Mouse (Mus musculus): Measurements from ENCODE around the gene Szt2. TPM values are rescaled to one million over a fixed set of nuclear protein-coding genes. Genes with fewer than 3 reads are reported as not detected.

Gene Szt2
- polyA plus RNA-seq, 1 experiment from 2014 or later = 11.3 TPM

- Histone ChIP-seq H3K4me1 (ENCODE audit: control insufficient read depth, insufficient read depth, low read length) (peaks cover 12% of the 10 kb centered on the region), H3K4me3 (ENCODE audit: low read depth, low read length) (no peak overlapping the region), H3K27me3 (ENCODE audit: control insufficient read depth, insufficient read depth, low read length) (no peaks in the 10 kb centered on the region), H3K9me3 (ENCODE audit: control insufficient read depth, low read length) (no peaks in the 10 kb centered on the region), H3K4me2 (ENCODE audit: low read depth) (no peak overlapping the region), H3K9ac (ENCODE audit: low read length) (no peak overlapping the region), H3K27ac (ENCODE audit: low read depth, low read length) (no peak overlapping the region), H3K36me3 (ENCODE audit: control insufficient read depth, insufficient read depth, low read length) (peaks cover 4% of the 10 kb centered on the region)
- no peak for ATAC-seq (ENCODE audit: insufficient read depth, low FRiP score, low TSS enrichment)
- no peak for DNase-seq (ENCODE audit: low spot score)
- 86% methylated on average over 17 of the region's 17 CpGs for WGBS
Observed at GRCm38 (mm10) chr4:118358159-118358895, 50.7 kb downstream of the Szt2 start.

GRCm38 (mm10) chr4:118357504-118357903 is 51.6 kb downstream of the Szt2 start:
- no peaks in the 10 kb centered on the region for H3K9me3 ChIP-seq (ENCODE audit: control insufficient read depth, low read length)
- H3K27ac ChIP-seq (ENCODE audit: low read depth, low read length) = no peak overlapping the region
- no peaks in the 10 kb centered on the region for H3K27me3 ChIP-seq (ENCODE audit: control insufficient read depth, insufficient read depth, low read length)
- no peak overlapping the region for H3K9ac ChIP-seq (ENCODE audit: low read length)
- DNase-seq (ENCODE audit: low spot score) (no peak), ATAC-seq (ENCODE audit: insufficient read depth, low FRiP score, low TSS enrichment) (no peak)
- H3K4me1 ChIP-seq (ENCODE audit: control insufficient read depth, insufficient read depth, low read length) = peaks cover 12% of the 10 kb centered on the region
- H3K36me3 ChIP-seq (ENCODE audit: control insufficient read depth, insufficient read depth, low read length) = no peaks in the 10 kb centered on the region
- 68% methylated on average over 8 of the region's 8 CpGs for WGBS
- H3K4me2 ChIP-seq (ENCODE audit: low read depth) = no peak overlapping the region
- no peak overlapping the region for H3K4me3 ChIP-seq (ENCODE audit: low read depth, low read length)

- no peaks in the 10 kb centered on the region for H3K27me3 ChIP-seq (ENCODE audit: control insufficient read depth, insufficient read depth, low read length)
- no peak for DNase-seq (ENCODE audit: low spot score)
- no peaks in the 10 kb centered on the region for H3K9me3 ChIP-seq (ENCODE audit: control insufficient read depth, low read length)
- H3K27ac ChIP-seq (ENCODE audit: low read depth, low read length) = no peak overlapping the region
- H3K4me2 ChIP-seq (ENCODE audit: low read depth) = no peak overlapping the region
- no peak overlapping the region for H3K4me3 ChIP-seq (ENCODE audit: low read depth, low read length)
- peaks cover 12% of the 10 kb centered on the region for H3K4me1 ChIP-seq (ENCODE audit: control insufficient read depth, insufficient read depth, low read length)
- H3K36me3 ChIP-seq (ENCODE audit: control insufficient read depth, insufficient read depth, low read length) = no peaks in the 10 kb centered on the region
- no peak overlapping the region for H3K9ac ChIP-seq (ENCODE audit: low read length)
- 89% methylated on average over 6 of the region's 6 CpGs for WGBS
- ATAC-seq (ENCODE audit: insufficient read depth, low FRiP score, low TSS enrichment) = no peak
Observed at GRCm38 (mm10) chr4:118356738-118357137, 52.3 kb downstream of the Szt2 start.

- no peak overlapping the region for H3K4me2 ChIP-seq (ENCODE audit: low read depth)
- no peak overlapping the region for H3K27ac ChIP-seq (ENCODE audit: low read depth, low read length)
- no peak overlapping the region for H3K4me3 ChIP-seq (ENCODE audit: low read depth, low read length)
- DNase-seq (ENCODE audit: low spot score) (no peak), ATAC-seq (ENCODE audit: insufficient read depth, low FRiP score, low TSS enrichment) (no peak)
- 76% methylated on average over 3 of the region's 3 CpGs for WGBS
- H3K27me3 ChIP-seq (ENCODE audit: control insufficient read depth, insufficient read depth, low read length) = no peaks in the 10 kb centered on the region
- peaks cover 1% of the 10 kb centered on the region; the same call in 1 of the 2 replicates for H3K4me1 ChIP-seq (ENCODE audit: control insufficient read depth, insufficient read depth, low read length)
- no peak overlapping the region for H3K9ac ChIP-seq (ENCODE audit: low read length)
- no peaks in the 10 kb centered on the region for H3K9me3 ChIP-seq (ENCODE audit: control insufficient read depth, low read length)
- no peaks in the 10 kb centered on the region for H3K36me3 ChIP-seq (ENCODE audit: control insufficient read depth, insufficient read depth, low read length)
Observed at GRCm38 (mm10) chr4:118354289-118354688, 54.8 kb downstream of the Szt2 start.

GRCm38 (mm10) chr4:118353689-118354088 is 55.4 kb downstream of the Szt2 start:
- H3K4me1 ChIP-seq (ENCODE audit: control insufficient read depth, insufficient read depth, low read length) = no peaks in the 10 kb centered on the region
- no peaks in the 10 kb centered on the region for H3K9me3 ChIP-seq (ENCODE audit: control insufficient read depth, low read length)
- H3K27me3 ChIP-seq (ENCODE audit: control insufficient read depth, insufficient read depth, low read length) = no peaks in the 10 kb centered on the region
- ATAC-seq (ENCODE audit: insufficient read depth, low FRiP score, low TSS enrichment) (no peak), DNase-seq (ENCODE audit: low spot score) (no peak)
- no peaks in the 10 kb centered on the region for H3K36me3 ChIP-seq (ENCODE audit: control insufficient read depth, insufficient read depth, low read length)
- WGBS = 88% methylated on average over 6 of the region's 6 CpGs
- no peak overlapping the region for H3K4me3 ChIP-seq (ENCODE audit: low read depth, low read length)
- no peak overlapping the region for H3K9ac ChIP-seq (ENCODE audit: low read length)
- H3K4me2 ChIP-seq (ENCODE audit: low read depth) = no peak overlapping the region
- no peak overlapping the region for H3K27ac ChIP-seq (ENCODE audit: low read depth, low read length)

GRCm38 (mm10) chr4:118351828-118352227 is 57.2 kb downstream of the Szt2 start:
- Histone ChIP-seq H3K4me1 (ENCODE audit: control insufficient read depth, insufficient read depth, low read length) (no peaks in the 10 kb centered on the region), H3K4me3 (ENCODE audit: low read depth, low read length) (no peak overlapping the region), H3K36me3 (ENCODE audit: control insufficient read depth, insufficient read depth, low read length) (no peaks in the 10 kb centered on the region), H3K27me3 (ENCODE audit: control insufficient read depth, insufficient read depth, low read length) (no peaks in the 10 kb centered on the region), H3K9me3 (ENCODE audit: control insufficient read depth, low read length) (no peaks in the 10 kb centered on the region), H3K4me2 (ENCODE audit: low read depth) (no peak overlapping the region), H3K9ac (ENCODE audit: low read length) (no peak overlapping the region), H3K27ac (ENCODE audit: low read depth, low read length) (no peak overlapping the region)
- 90% methylated on average over 3 of the region's 3 CpGs for WGBS
- ATAC-seq (ENCODE audit: insufficient read depth, low FRiP score, low TSS enrichment) (no peak), DNase-seq (ENCODE audit: low spot score) (no peak)

- 85% methylated on average over 2 of the region's 2 CpGs for WGBS
- H3K4me2 ChIP-seq (ENCODE audit: low read depth) = no peak overlapping the region
- H3K27ac ChIP-seq (ENCODE audit: low read depth, low read length) = no peak overlapping the region
- H3K4me3 ChIP-seq (ENCODE audit: low read depth, low read length) = no peak overlapping the region
- H3K9ac ChIP-seq (ENCODE audit: low read length) = no peak overlapping the region
- ATAC-seq (ENCODE audit: insufficient read depth, low FRiP score, low TSS enrichment) (no peak), DNase-seq (ENCODE audit: low spot score) (no peak)
- H3K36me3 ChIP-seq (ENCODE audit: control insufficient read depth, insufficient read depth, low read length) = no peaks in the 10 kb centered on the region
- H3K4me1 ChIP-seq (ENCODE audit: control insufficient read depth, insufficient read depth, low read length) = no peaks in the 10 kb centered on the region
- H3K9me3 ChIP-seq (ENCODE audit: control insufficient read depth, low read length) = no peaks in the 10 kb centered on the region
- H3K27me3 ChIP-seq (ENCODE audit: control insufficient read depth, insufficient read depth, low read length) = no peaks in the 10 kb centered on the region
Observed at GRCm38 (mm10) chr4:118350864-118351263, 58.2 kb downstream of the Szt2 start.

- Histone ChIP-seq H3K4me3 (ENCODE audit: low read depth, low read length) (no peak overlapping the region), H3K9me3 (ENCODE audit: control insufficient read depth, low read length) (no peaks in the 10 kb centered on the region), H3K36me3 (ENCODE audit: control insufficient read depth, insufficient read depth, low read length) (no peaks in the 10 kb centered on the region), H3K4me1 (ENCODE audit: control insufficient read depth, insufficient read depth, low read length) (no peaks in the 10 kb centered on the region), H3K9ac (ENCODE audit: low read length) (no peak overlapping the region), H3K27ac (ENCODE audit: low read depth, low read length) (no peak overlapping the region), H3K4me2 (ENCODE audit: low read depth) (no peak overlapping the region), H3K27me3 (ENCODE audit: control insufficient read depth, insufficient read depth, low read length) (no peaks in the 10 kb centered on the region)
- 73% methylated on average over 13 of the region's 13 CpGs for WGBS
- DNase-seq (ENCODE audit: low spot score) (no peak), ATAC-seq (ENCODE audit: insufficient read depth, low FRiP score, low TSS enrichment) (no peak)
Observed at GRCm38 (mm10) chr4:118347529-118348309, 61.4 kb downstream of the Szt2 start.

- WGBS = 89% methylated on average over 3 of the region's 3 CpGs
- ATAC-seq (ENCODE audit: insufficient read depth, low FRiP score, low TSS enrichment) (no peak), DNase-seq (ENCODE audit: low spot score) (no peak)
- H3K36me3 ChIP-seq (ENCODE audit: control insufficient read depth, insufficient read depth, low read length) = no peaks in the 10 kb centered on the region
- H3K4me2 ChIP-seq (ENCODE audit: low read depth) = no peak overlapping the region
- H3K4me3 ChIP-seq (ENCODE audit: low read depth, low read length) = no peak overlapping the region
- no peaks in the 10 kb centered on the region for H3K9me3 ChIP-seq (ENCODE audit: control insufficient read depth, low read length)
- no peak overlapping the region for H3K27ac ChIP-seq (ENCODE audit: low read depth, low read length)
- no peaks in the 10 kb centered on the region for H3K4me1 ChIP-seq (ENCODE audit: control insufficient read depth, insufficient read depth, low read length)
- no peaks in the 10 kb centered on the region for H3K27me3 ChIP-seq (ENCODE audit: control insufficient read depth, insufficient read depth, low read length)
- H3K9ac ChIP-seq (ENCODE audit: low read length) = no peak overlapping the region
Observed at GRCm38 (mm10) chr4:118341447-118341846, 67.6 kb downstream of the Szt2 start.

Measured in neural tube, embryonic 11.5 days (tissue).